Mouse (Mus musculus) heart, adult 2 months (tissue): ENCODE data around the gene Tomm40l.

Experiments
- CTCF ChIP-seq: fragments of 200-600 bp; IDR thresholded peaks from 2 replicates; pipeline ENCODE4 v1.8.1; 2022; ENCODE audit warnings: antibody characterized with exemption, mild to moderate bottlenecking, moderate library complexity
- EP300 ChIP-seq: fragments of 200-500 bp; IDR thresholded peaks from 2 replicates; pipeline ENCODE4 v1.6.1; 2011; ENCODE audit warnings: low read depth, low read length, control low read depth; ENCODE audit not compliant: insufficient read depth
- POLR2A ChIP-seq: fragments of 200-500 bp; IDR thresholded peaks from 2 replicates; pipeline ENCODE4 v1.6.1; 2011; ENCODE audit warnings: mild to moderate bottlenecking, low read depth, low read length, control low read depth; ENCODE audit not compliant: insufficient read depth

DNA sequence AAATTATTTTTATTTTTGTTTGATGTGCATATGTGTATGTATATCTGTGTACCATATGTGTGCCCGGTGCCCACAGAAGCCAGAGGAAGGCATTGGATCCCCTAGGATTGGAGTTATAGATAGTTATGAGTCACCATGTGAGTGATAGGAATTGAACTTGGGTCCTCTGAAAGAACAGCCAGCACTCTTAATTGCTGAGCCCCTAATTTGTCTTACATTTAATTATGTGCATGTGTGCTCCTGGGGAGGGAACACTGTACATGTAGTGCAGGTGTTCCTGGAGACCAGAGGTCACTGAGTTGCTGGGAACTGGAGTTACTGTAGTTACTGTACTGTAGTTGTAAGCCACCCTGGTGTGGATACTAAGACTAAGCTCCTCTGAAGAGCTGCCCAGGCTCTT, 21.5 kb downstream of the Tomm40l start:
- TF ChIP-seq POLR2A (no peak), CTCF (no peak), EP300 (no peak)
